In genomic region chr1:77521640-77522539, GRCm38 (mm10) we compare ENCODE assay signal across 11 mouse cellular contexts. TPM values are rescaled to one million over a fixed set of nuclear protein-coding genes. Genes with fewer than 3 reads are reported as not detected.
DNase-seq lines count a peak whose midpoint lies in the region; ATAC-seq lines count a peak whose summit lies in the region.
"Had no signal": no experiment of that assay in that cellular context is flagged by ENCODE, and none has a peak within 500 bp of the region (broad histone marks: within the 10 kb centered on the region; RNA-seq: fewer than 3 reads in every experiment).

No protein-coding gene starts in this region.

- no peak for ATAC-seq in heart, embryonic 11.5 days (replicated peaks; ENCODE audit: insufficient number of reproducible peaks, low FRiP score, low TSS enrichment)
- ATAC-seq in forebrain, embryonic 13.5 days, result peak; percentile 63; the same call in 1 of the 2 replicates
- no peak for ATAC-seq in limb, embryonic 13.5 days (ENCODE audit: low FRiP score, low read depth)
- ATAC-seq in kidney, embryonic 14.5 days (ENCODE audit: low FRiP score, low TSS enrichment), result no peak

- H3K4me3 ChIP-seq in heart, embryonic 11.5 days (ENCODE audit: low read depth, low read length), result no peak overlapping the region
- no peak overlapping the region for H3K4me3 ChIP-seq in forebrain, embryonic 13.5 days
- H3K4me3 ChIP-seq in limb, embryonic 13.5 days, result peak overlapping the region; percentile 7; the same call in 1 of the 2 replicates
- H3K4me3 ChIP-seq in kidney, embryonic 14.5 days (ENCODE audit: low read length), result no peak overlapping the region

- no peaks in the 10 kb centered on the region for H3K36me3 ChIP-seq in heart, embryonic 11.5 days (ENCODE audit: control insufficient read depth, insufficient read depth, low read length)
- H3K36me3 ChIP-seq in forebrain, embryonic 13.5 days (ENCODE audit: poor library complexity, severe bottlenecking), result no peaks in the 10 kb centered on the region
- H3K36me3 ChIP-seq in limb, embryonic 13.5 days, result no peaks in the 10 kb centered on the region
- H3K36me3 ChIP-seq in kidney, embryonic 14.5 days (ENCODE audit: control insufficient read depth, insufficient read depth, low read length), result no peaks in the 10 kb centered on the region

- no peak overlapping the region for H3K27ac ChIP-seq in heart, embryonic 11.5 days (ENCODE audit: low read depth, low read length)
- H3K27ac ChIP-seq in forebrain, embryonic 13.5 days, result peak overlapping the region; percentile 57
- no peak overlapping the region for H3K27ac ChIP-seq in limb, embryonic 13.5 days
- H3K27ac ChIP-seq in kidney, embryonic 14.5 days (ENCODE audit: low read depth, low read length), result no peak overlapping the region

- peak overlapping the region; percentile 23; the same call in 1 of the 2 replicates for H3K4me2 ChIP-seq in heart, embryonic 11.5 days
- H3K4me2 ChIP-seq in forebrain, embryonic 13.5 days, result peak overlapping the region; percentile 50
- H3K4me2 ChIP-seq in limb, embryonic 13.5 days (replicated peaks), result peak overlapping the region; percentile 48
- no peak overlapping the region; the same call in 1 of the 2 replicates for H3K4me2 ChIP-seq in kidney, embryonic 14.5 days (replicated peaks; ENCODE audit: low read depth, low read length)
- H3K4me2 ChIP-seq: liver, embryonic 11.5 days had no signal

- DNase-seq in heart, adult 18-20 months, result no peak
- peak; percentile 69 for DNase-seq in brain, adult 2 months (ENCODE audit: low read depth, low spot score)
- no peak for DNase-seq in cerebellum, adult 9-10 months
- DNase-seq in kidney, postnatal 25 days, result no peak
- DNase-seq: B cell, adult 2 months; kidney, adult 11 months had no signal

- 32% methylated on average over 16 of the region's 17 CpGs for WGBS in heart, embryonic 11.5 days (ENCODE audit: insufficient replicate concordance)
- WGBS in forebrain, embryonic 13.5 days, result 9% methylated on average over 16 of the region's 17 CpGs
- 20% methylated on average over 17 of the region's 17 CpGs for WGBS in limb, embryonic 13.5 days
- 27% methylated on average over 17 of the region's 17 CpGs for WGBS in kidney, embryonic 14.5 days

- no peak overlapping the region for H3K9ac ChIP-seq in heart, embryonic 11.5 days (ENCODE audit: low read depth, low read length)
- peak overlapping the region; percentile 28 for H3K9ac ChIP-seq in forebrain, embryonic 13.5 days
- H3K9ac ChIP-seq in limb, embryonic 13.5 days, result no peak overlapping the region
- H3K9ac ChIP-seq in kidney, embryonic 14.5 days (ENCODE audit: low read depth, low read length), result no peak overlapping the region

- H3K9me3 ChIP-seq in heart, embryonic 11.5 days (replicated peaks; ENCODE audit: control insufficient read depth, low read length), result no peaks in the 10 kb centered on the region
- H3K9me3 ChIP-seq in forebrain, embryonic 13.5 days (replicated peaks), result no peaks in the 10 kb centered on the region
- H3K9me3 ChIP-seq in limb, embryonic 13.5 days, result no peaks in the 10 kb centered on the region
- no peaks in the 10 kb centered on the region for H3K9me3 ChIP-seq in kidney, embryonic 14.5 days (ENCODE audit: control insufficient read depth, low read length)

- H3K27me3 ChIP-seq in heart, embryonic 11.5 days (ENCODE audit: control insufficient read depth, insufficient read depth, low read length), result no peaks in the 10 kb centered on the region; the same call in 1 of the 2 replicates
- H3K27me3 ChIP-seq in forebrain, embryonic 13.5 days, result no peaks in the 10 kb centered on the region
- peaks cover 23% of the 10 kb centered on the region for H3K27me3 ChIP-seq in limb, embryonic 13.5 days
- peaks cover 11% of the 10 kb centered on the region; the same call in 1 of the 2 replicates for H3K27me3 ChIP-seq in kidney, embryonic 14.5 days (ENCODE audit: control insufficient read depth, insufficient read depth, low read length)

- H3K4me1 ChIP-seq in heart, embryonic 11.5 days (ENCODE audit: control insufficient read depth, insufficient read depth, low read length), result no peaks in the 10 kb centered on the region
- H3K4me1 ChIP-seq in forebrain, embryonic 13.5 days, result peaks cover 40% of the 10 kb centered on the region
- H3K4me1 ChIP-seq in limb, embryonic 13.5 days, result peaks cover 10% of the 10 kb centered on the region; the same call in 1 of the 2 replicates
- no peaks in the 10 kb centered on the region for H3K4me1 ChIP-seq in kidney, embryonic 14.5 days (ENCODE audit: control insufficient read depth, insufficient read depth, low read length)

RNA-seq across cellular contexts. Expression of gene Epha4, which starts 7.0 kb away (rescaled TPM):
- 7.4 TPM in 2 replicates for polyA plus RNA-seq in heart, embryonic 11.5 days (2014; fragmentation: Nextera tagmentation; extraction: Ambion mirVana)
- total RNA-seq in heart, adult 18-20 months (2021), result 10 to 100 TPM; 45.0 to 48.9 TPM
- polyA plus RNA-seq in forebrain, embryonic 13.5 days (2015; fragmentation: Nextera tagmentation; extraction: Ambion mirVana), result 80.7 and 83.6 TPM in 2 replicates
- polyA plus RNA-seq in limb, embryonic 13.5 days (2015; fragmentation: Nextera tagmentation; extraction: Ambion mirVana), result 58.9 and 59.5 TPM in 2 replicates
- polyA plus RNA-seq in kidney, embryonic 14.5 days (2014; fragmentation: Nextera tagmentation; extraction: Ambion mirVana), result 12.1 and 24.0 TPM in 2 replicates
